Mouse (Mus musculus) small intestine, adult 2 months (tissue): ENCODE results near the gene Itga3.

Experiments
- CTCF ChIP-seq: fragments of 200-500 bp; IDR thresholded peaks from 2 replicates; pipeline ENCODE4 v1.5.1; 2012; ENCODE audit warnings: low read depth, mild to moderate bottlenecking, control low read depth, inconsistent platforms, low read length, moderate library complexity, mixed read lengths; ENCODE audit not compliant: insufficient replicate concordance, insufficient read length; ENCODE audit errors: extremely low read depth
- POLR2A ChIP-seq: fragments of 200-500 bp; IDR thresholded peaks from 2 replicates; pipeline ENCODE4 v1.6.1; 2012; ENCODE audit warnings: low read depth, mild to moderate bottlenecking, control low read depth, inconsistent platforms, low read length, moderate library complexity

DNA sequence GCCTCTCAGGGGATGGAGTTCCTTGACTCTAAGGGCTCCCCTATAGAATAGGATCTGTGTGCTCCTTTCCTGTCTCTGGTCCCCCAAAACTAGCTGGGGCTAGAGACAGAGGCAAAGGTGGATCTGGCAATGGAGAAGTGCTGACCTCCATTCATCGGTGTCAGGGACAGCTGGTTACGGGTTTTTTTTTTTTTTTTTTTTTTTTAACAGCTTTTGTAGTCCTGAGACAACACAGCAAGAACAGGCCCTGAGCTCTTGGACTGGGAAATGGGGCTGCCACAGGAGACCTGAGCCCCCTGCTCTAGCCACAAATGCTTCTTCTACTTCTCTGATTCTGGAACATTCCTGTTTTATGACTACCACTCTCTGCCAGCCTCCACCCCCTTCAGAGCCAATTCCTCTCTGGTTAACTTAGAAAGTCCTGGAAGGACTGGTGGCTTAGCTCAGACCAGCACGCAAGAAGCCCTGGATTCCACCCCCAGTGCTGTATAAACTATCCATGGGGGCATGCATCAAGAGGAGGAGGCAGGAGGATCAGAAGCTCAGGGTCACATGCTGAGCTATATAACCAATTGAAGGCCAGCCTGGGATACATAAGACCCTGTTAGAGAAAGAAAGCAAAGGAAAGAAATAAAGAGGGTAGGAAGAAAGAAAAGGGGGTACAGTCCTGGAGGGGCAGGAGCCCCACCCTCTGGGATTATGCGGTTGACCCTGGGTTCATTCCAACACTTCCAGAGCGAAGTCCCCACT lies 21.9 kb upstream of the Itga3 start:
- TF ChIP-seq CTCF (no peak), POLR2A (no peak)
